Mouse (Mus musculus) liver, embryonic 14.5 days (tissue): Measurements from ENCODE around the gene Gm20878. TPM values are rescaled to one million over a fixed set of nuclear protein-coding genes. Genes with fewer than 3 reads are reported as not detected.
"Not testable (repeated sequence)": the region's sequence is repeated elsewhere in the genome, so short reads cannot be mapped to it uniquely, and the experiment has no call there.

Source experiments
- ATAC-seq: fragments of 200-750 bp; cut with Nextera tagmentation; 2 replicates; pipeline ENCODE4 v1.8.0; 2017; ENCODE audit warnings: moderate number of reproducible peaks, mild to moderate bottlenecking, moderate library complexity; ENCODE audit not compliant: insufficient read depth
- DNase-seq, 3 experiments: peaks; one replicate each; pipeline ENCODE4 v3.0.0-alpha.2; 2012 to 2013; ENCODE audit warnings: low read depth in 3 of 3, low spot score in 3 of 3
- H3K27ac ChIP-seq: fragments of 300-500 bp; sonication (generic); 2 replicates; pipeline ENCODE4 v1.5.1; 2014; ENCODE audit warnings: moderate library complexity, mild to moderate bottlenecking, control low read depth, inconsistent platforms
- H3K27me3 ChIP-seq: fragments of 300-500 bp; sonication (generic); 2 replicates; pipeline ENCODE4 v1.6.1; 2014; ENCODE audit warnings: mild to moderate bottlenecking, low read length, moderate library complexity; ENCODE audit not compliant: control insufficient read depth, insufficient read depth
- H3K36me3 ChIP-seq: fragments of 300-500 bp; sonication (generic); replicated peaks from 2 replicates; pipeline ENCODE4 v1.6.1; 2014; ENCODE audit warnings: low read depth; ENCODE audit not compliant: control insufficient read depth, insufficient read depth
- H3K4me1 ChIP-seq, 2 experiments: fragments of 200-500 bp in 1 of 2; fragments of 300-500 bp in 1 of 2; sonication (generic) in 1 of 2; replicated peaks; 2 replicates each; pipeline ENCODE4 v1.6.1; 2012 to 2014; ENCODE audit warnings: antibody characterized with exemption in 1 of 2, inconsistent platforms in 1 of 2, low read length in 1 of 2; ENCODE audit not compliant: control insufficient read depth in 2 of 2, insufficient read depth in 2 of 2
- H3K4me2 ChIP-seq: fragments of 300-500 bp; sonication (generic); 2 replicates; pipeline ENCODE4 v1.6.1; 2014; ENCODE audit warnings: low read depth, mild to moderate bottlenecking, control low read depth, moderate library complexity
- H3K4me3 ChIP-seq, 2 experiments: fragments of 200-500 bp in 1 of 2; fragments of 300-500 bp in 1 of 2; sonication (generic) in 1 of 2; 2 replicates each; pipeline ENCODE4 v1.5.1; 2012 to 2014; ENCODE audit warnings: low read depth in 2 of 2, low read length in 2 of 2, mild to moderate bottlenecking in 2 of 2, control low read depth in 1 of 2, inconsistent platforms in 1 of 2, moderate library complexity in 1 of 2; ENCODE audit not compliant: insufficient read depth in 1 of 2
- H3K9ac ChIP-seq: fragments of 300-500 bp; sonication (generic); replicated peaks from 2 replicates; pipeline ENCODE4 v1.6.1; 2014; ENCODE audit warnings: mild to moderate bottlenecking, control low read depth, moderate library complexity
- H3K9me3 ChIP-seq: fragments of 300-500 bp; sonication (generic); 2 replicates; pipeline ENCODE4 v1.6.1; 2016; ENCODE audit warnings: low read length, mixed read lengths; ENCODE audit not compliant: control insufficient read depth
- WGBS: fragments of 180-500 bp; shearing (Covaris S2); extraction: QIAGEN DNeasy Blood & Tissue Kit; methylation state at CpG from one replicate; pipeline ENCODE4 v1.1.7; 2014; ENCODE audit not compliant: insufficient replicate concordance; 5-methylcytosine and 5-hydroxymethylcytosine counted together
- polyA plus RNA-seq, 2 experiments: library from polyadenylated mRNA; depleted of rRNA in 1 of 2; stranded (reverse) in 1 of 2; unstranded in 1 of 2; fragments of >200 nt; fragmentation: Nextera tagmentation in 1 of 2; extraction: Ambion mirVana in 1 of 2; gene quantifications; 2 replicates each; pipeline versions ENCODE4 v1.2.1 to v1.2.3; 2012 to 2014

Gm20878 gene
- polyA plus RNA-seq (2012; rRNA removed) (0.12 and 0.61 TPM in 2 replicates), polyA plus RNA-seq (2014; fragmentation: Nextera tagmentation; extraction: Ambion mirVana) (0.24 and 0.52 TPM in 2 replicates)

DNA sequence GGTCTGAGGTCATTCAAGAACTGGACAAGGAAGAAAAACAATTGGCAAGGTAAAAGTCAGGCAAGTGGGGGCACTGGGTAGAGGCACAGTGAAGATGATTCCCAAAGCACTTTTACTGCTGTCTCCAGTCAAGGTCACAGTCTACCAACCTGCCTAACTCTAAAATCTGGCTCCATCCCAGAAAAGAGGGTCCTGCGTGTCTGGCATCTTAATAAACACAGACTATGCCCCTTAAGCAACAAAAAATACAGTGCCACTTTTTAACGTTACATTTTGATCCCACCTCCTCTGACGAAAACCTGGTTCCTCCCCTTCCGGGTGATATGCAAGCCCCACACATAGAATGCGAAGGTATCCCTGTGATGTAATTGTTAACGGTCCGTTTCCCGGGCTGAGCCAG is at the start of gene Gm20878:
Gm20878 (plus strand) TSS at position 301 of the 400 bp plus-strand sequence.
- not testable (repeated sequence) for H3K27ac ChIP-seq, ATAC-seq, H3K4me1 ChIP-seq, H3K9ac ChIP-seq, H3K4me2 ChIP-seq, H3K9me3 ChIP-seq, H3K27me3 ChIP-seq, H3K4me3 ChIP-seq, H3K36me3 ChIP-seq, DNase-seq
- no CpG with 5 or more reads among the region's 8 CpGs for WGBS

DNA sequence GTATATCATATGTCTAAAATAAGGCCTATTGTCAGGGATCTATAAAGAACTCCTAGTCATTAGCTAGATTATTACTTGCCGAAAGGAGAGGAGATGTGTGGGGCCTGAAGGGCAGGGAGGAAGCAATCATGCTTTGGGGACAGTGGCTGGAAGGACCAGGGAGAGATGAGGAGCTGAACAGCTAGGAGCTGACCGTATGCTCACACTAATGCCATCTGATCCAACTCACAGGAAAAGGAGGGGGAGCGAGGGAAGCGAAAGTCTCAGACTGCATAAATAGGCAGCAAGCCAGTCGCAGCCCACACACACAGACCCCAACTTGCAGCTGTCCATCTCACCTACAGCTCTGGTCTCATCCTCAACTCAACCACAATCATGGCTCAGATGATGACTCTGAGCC is 38.1 kb upstream of the Gm20878 start, which contains the start of gene Gm21541:
Gm21541 (plus strand) TSS at position 301 of the 400 bp plus-strand sequence.
- H3K27me3 ChIP-seq, H3K4me1 ChIP-seq, H3K9me3 ChIP-seq, H3K9ac ChIP-seq, H3K4me3 ChIP-seq, H3K4me2 ChIP-seq, ATAC-seq, H3K27ac ChIP-seq, DNase-seq, H3K36me3 ChIP-seq: not testable (repeated sequence)
- WGBS: no CpG with 5 or more reads among the region's 5 CpGs

DNA sequence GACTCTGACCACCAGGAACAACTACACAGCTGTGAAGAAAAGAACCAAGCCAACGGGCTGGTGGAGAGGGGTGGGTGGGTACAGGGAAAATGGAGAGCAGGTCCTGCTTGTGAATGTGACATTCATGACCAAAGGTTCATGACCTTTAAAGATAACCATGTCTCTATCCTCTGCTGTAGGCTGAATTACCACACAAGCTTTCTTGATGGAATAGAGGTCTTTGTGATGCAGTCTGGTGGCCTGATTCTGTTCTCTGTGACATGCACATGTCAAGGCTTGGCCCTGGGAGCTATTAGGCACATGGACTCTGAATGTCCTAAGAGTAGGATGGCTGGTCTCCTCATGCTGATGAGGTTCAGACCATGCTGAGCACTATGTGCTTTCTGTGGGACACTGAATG is 24.4 kb downstream of the Gm20878 start, which contains the start of gene Fam205a4:
Fam205a4 (plus strand) TSS at position 301 of the 400 bp plus-strand sequence.
- H3K4me2 ChIP-seq, H3K27me3 ChIP-seq, ATAC-seq, H3K9me3 ChIP-seq, H3K27ac ChIP-seq, H3K36me3 ChIP-seq, H3K9ac ChIP-seq, H3K4me3 ChIP-seq, DNase-seq, H3K4me1 ChIP-seq: not testable (repeated sequence)
- WGBS: no CpG with 5 or more reads among the region's 1 CpGs

Other genes starting within 250 kb of the Gm20878 start
- 0.75 and 0.88 TPM in 2 replicates for gene Cntfr, start 244.5 kb upstream of the Gm20878 start, polyA plus RNA-seq (2012; rRNA removed)
- gene Cntfr, start 244.5 kb upstream of the Gm20878 start, polyA plus RNA-seq (2014; fragmentation: Nextera tagmentation; extraction: Ambion mirVana): 0.17 and 0.32 TPM in 2 replicates
- 11.2 and 13.9 TPM in 2 replicates for gene Il11ra1, start 241.6 kb upstream of the Gm20878 start, polyA plus RNA-seq (2012; rRNA removed)
- gene Il11ra1, start 241.6 kb upstream of the Gm20878 start, polyA plus RNA-seq (2014; fragmentation: Nextera tagmentation; extraction: Ambion mirVana): 23.8 and 27.1 TPM in 2 replicates
- gene Rpp25l, start 228.0 kb upstream of the Gm20878 start, polyA plus RNA-seq (2012; rRNA removed): 24.0 and 25.0 TPM in 2 replicates
- 31.4 and 38.2 TPM in 2 replicates for gene Rpp25l, start 228.0 kb upstream of the Gm20878 start, polyA plus RNA-seq (2014; fragmentation: Nextera tagmentation; extraction: Ambion mirVana)
- 28.7 and 39.8 TPM in 2 replicates for gene Dctn3, start 218.4 kb upstream of the Gm20878 start, polyA plus RNA-seq (2012; rRNA removed)
- 63.9 and 68.6 TPM in 2 replicates for gene Dctn3, start 218.4 kb upstream of the Gm20878 start, polyA plus RNA-seq (2014; fragmentation: Nextera tagmentation; extraction: Ambion mirVana)
- not detected in 2 replicates for gene Arid3c, start 210.4 kb upstream of the Gm20878 start, polyA plus RNA-seq (2012; rRNA removed)
- not detected in 2 replicates for gene Arid3c, start 210.4 kb upstream of the Gm20878 start, polyA plus RNA-seq (2014; fragmentation: Nextera tagmentation; extraction: Ambion mirVana)
- gene Galt, start 186.3 kb upstream of the Gm20878 start, polyA plus RNA-seq (2012; rRNA removed): 24.2 and 29.5 TPM in 2 replicates
- gene Galt, start 186.3 kb upstream of the Gm20878 start, polyA plus RNA-seq (2014; fragmentation: Nextera tagmentation; extraction: Ambion mirVana): 19.2 and 22.1 TPM in 2 replicates
- gene Sigmar1, start 185.4 kb upstream of the Gm20878 start, polyA plus RNA-seq (2012; rRNA removed): 24.4 and 30.2 TPM in 2 replicates
- 36.0 and 36.2 TPM in 2 replicates for gene Sigmar1, start 185.4 kb upstream of the Gm20878 start, polyA plus RNA-seq (2014; fragmentation: Nextera tagmentation; extraction: Ambion mirVana)
- gene Ccl27a, start 167.3 kb upstream of the Gm20878 start, polyA plus RNA-seq (2012; rRNA removed): 9.5 and 10.8 TPM in 2 replicates
- 7.8 and 8.2 TPM in 2 replicates for gene Ccl27a, start 167.3 kb upstream of the Gm20878 start, polyA plus RNA-seq (2014; fragmentation: Nextera tagmentation; extraction: Ambion mirVana)
- not detected in 2 replicates for gene Gm21541, start 38.0 kb upstream of the Gm20878 start, polyA plus RNA-seq (2012; rRNA removed)
- gene Gm21541, start 38.0 kb upstream of the Gm20878 start, polyA plus RNA-seq (2014; fragmentation: Nextera tagmentation; extraction: Ambion mirVana): not detected in 2 replicates
- gene Fam205a4, start 24.5 kb downstream of the Gm20878 start, polyA plus RNA-seq (2012; rRNA removed): 0.01 TPM in 1 of 2 replicates, not detected in the other
- 0.04 TPM in 1 of 2 replicates, not detected in the other for gene Fam205a4, start 24.5 kb downstream of the Gm20878 start, polyA plus RNA-seq (2014; fragmentation: Nextera tagmentation; extraction: Ambion mirVana)
- gene Gm21093, start 93.2 kb downstream of the Gm20878 start, polyA plus RNA-seq (2012; rRNA removed): not detected in 2 replicates
- gene Gm21093, start 93.2 kb downstream of the Gm20878 start, polyA plus RNA-seq (2014; fragmentation: Nextera tagmentation; extraction: Ambion mirVana): not detected in 2 replicates
- gene Gm3893, start 149.6 kb downstream of the Gm20878 start, polyA plus RNA-seq (2012; rRNA removed): not detected in 2 replicates
- gene Gm3893, start 149.6 kb downstream of the Gm20878 start, polyA plus RNA-seq (2014; fragmentation: Nextera tagmentation; extraction: Ambion mirVana): not detected in 2 replicates
- not detected in 2 replicates for gene Gm13304, start 173.2 kb downstream of the Gm20878 start, polyA plus RNA-seq (2012; rRNA removed)
- 0.14 TPM in 1 of 2 replicates, not detected in the other for gene Gm13304, start 173.2 kb downstream of the Gm20878 start, polyA plus RNA-seq (2014; fragmentation: Nextera tagmentation; extraction: Ambion mirVana)
- not detected in 2 replicates for gene Gm13306, start 211.9 kb downstream of the Gm20878 start, polyA plus RNA-seq (2012; rRNA removed)
- gene Gm13306, start 211.9 kb downstream of the Gm20878 start, polyA plus RNA-seq (2014; fragmentation: Nextera tagmentation; extraction: Ambion mirVana): not detected in 2 replicates
- gene Gm13305, start 227.0 kb downstream of the Gm20878 start, polyA plus RNA-seq (2012; rRNA removed): 0.15 TPM in 1 of 2 replicates, not detected in the other
- gene Gm13305, start 227.0 kb downstream of the Gm20878 start, polyA plus RNA-seq (2014; fragmentation: Nextera tagmentation; extraction: Ambion mirVana): 0.45 TPM in 1 of 2 replicates, not detected in the other